Mouse (Mus musculus) myocyte (in vitro differentiated cells): ENCODE data around the gene Spata5. TPM values are rescaled to one million over a fixed set of nuclear protein-coding genes. Genes with fewer than 3 reads are reported as not detected.

Experiments used
- H3K27me3 ChIP-seq: one replicate; pipeline ENCODE4 v1.6.1; 2011; ENCODE audit not compliant: control insufficient read depth, insufficient read depth, insufficient read length
- H3K36me3 ChIP-seq: one replicate; pipeline ENCODE4 v1.6.1; 2011; ENCODE audit not compliant: control insufficient read depth, insufficient read depth
- H3K4me2 ChIP-seq: one replicate; pipeline ENCODE4 v1.6.1; 2011; ENCODE audit warnings: low read depth, control low read depth
- H3K4me3 ChIP-seq: one replicate; pipeline ENCODE4 v1.5.1; 2011; ENCODE audit warnings: mild to moderate bottlenecking, control low read depth, moderate library complexity
- H3K79me2 ChIP-seq: one replicate; pipeline ENCODE4 v1.6.1; 2011; ENCODE audit not compliant: control insufficient read depth, insufficient read depth
- H3ac ChIP-seq: one replicate; pipeline ENCODE4 v1.6.1; 2011; ENCODE audit not compliant: control insufficient read depth, insufficient read length
- CEBPB ChIP-seq: IDR thresholded peaks from 2 replicates; pipeline ENCODE4 v1.6.1; 2011; ENCODE audit warnings: mild to moderate bottlenecking, moderate library complexity; ENCODE audit not compliant: poor library complexity, insufficient read depth, severe bottlenecking
- E2F4 ChIP-seq: IDR thresholded peaks from one replicate; pipeline ENCODE4 v1.6.1; 2011; ENCODE audit warnings: mild to moderate bottlenecking, control low read depth, moderate library complexity; ENCODE audit not compliant: insufficient read depth
- MAX ChIP-seq: IDR thresholded peaks from one replicate; pipeline ENCODE4 v1.6.1; 2011; ENCODE audit warnings: low read depth, mild to moderate bottlenecking, control low read depth
- MYOD1 ChIP-seq, 3 experiments: IDR thresholded peaks; one replicate each; pipeline ENCODE4 v1.6.1; 2011; ENCODE audit warnings: control low read depth in 2 of 3, low read depth in 2 of 3, mild to moderate bottlenecking in 2 of 3, moderate library complexity in 1 of 3; ENCODE audit not compliant: insufficient read length in 2 of 3, control insufficient read depth in 1 of 3
- MYOG ChIP-seq, 3 experiments: IDR thresholded peaks; one replicate each; pipeline ENCODE4 v1.6.1; 2011; ENCODE audit warnings: control low read depth in 2 of 3, low read depth in 2 of 3, mild to moderate bottlenecking in 2 of 3; ENCODE audit not compliant: insufficient read length in 2 of 3, control insufficient read depth in 1 of 3, insufficient read depth in 1 of 3
- POLR2A ChIP-seq: IDR thresholded peaks from one replicate; pipeline ENCODE4 v1.6.1; 2011; ENCODE audit warnings: low read depth, mild to moderate bottlenecking, control low read depth, moderate library complexity; ENCODE audit not compliant: insufficient read length
- POLR2AphosphoS2 ChIP-seq: IDR thresholded peaks from one replicate; pipeline ENCODE4 v1.6.1; 2011; ENCODE audit warnings: low read depth, control low read depth; ENCODE audit not compliant: insufficient read length
- REST ChIP-seq: IDR thresholded peaks from one replicate; pipeline ENCODE4 v1.6.1; 2011; ENCODE audit warnings: mild to moderate bottlenecking, control low read depth, moderate library complexity; ENCODE audit not compliant: insufficient read depth, insufficient read length
- SRF ChIP-seq: IDR thresholded peaks from one replicate; pipeline ENCODE4 v1.6.1; 2011; ENCODE audit warnings: low read depth; ENCODE audit not compliant: control insufficient read depth, insufficient read length
- TCF12 ChIP-seq: IDR thresholded peaks from one replicate; pipeline ENCODE4 v1.6.1; 2011; ENCODE audit warnings: mild to moderate bottlenecking, control low read depth; ENCODE audit not compliant: poor library complexity, insufficient read depth, severe bottlenecking
- TCF3 ChIP-seq: IDR thresholded peaks from one replicate; pipeline ENCODE4 v1.6.1; 2011; ENCODE audit warnings: low read depth, control low read depth; ENCODE audit not compliant: insufficient read length
- USF1 ChIP-seq: IDR thresholded peaks from one replicate; pipeline ENCODE4 v1.6.1; 2011; ENCODE audit warnings: low read depth, mild to moderate bottlenecking, control low read depth, moderate library complexity
- polyA plus RNA-seq: library from polyadenylated mRNA; unstranded; fragments of >200 nt; fragmentation: generic; extraction: Trizol; gene quantifications from one replicate; pipeline ENCODE4 v1.2.1, GENCODE M21; 2012; ENCODE audit warnings: missing spikeins

Spata5 gene
- polyA plus RNA-seq, 1 experiment = 24.2 TPM

DNA sequence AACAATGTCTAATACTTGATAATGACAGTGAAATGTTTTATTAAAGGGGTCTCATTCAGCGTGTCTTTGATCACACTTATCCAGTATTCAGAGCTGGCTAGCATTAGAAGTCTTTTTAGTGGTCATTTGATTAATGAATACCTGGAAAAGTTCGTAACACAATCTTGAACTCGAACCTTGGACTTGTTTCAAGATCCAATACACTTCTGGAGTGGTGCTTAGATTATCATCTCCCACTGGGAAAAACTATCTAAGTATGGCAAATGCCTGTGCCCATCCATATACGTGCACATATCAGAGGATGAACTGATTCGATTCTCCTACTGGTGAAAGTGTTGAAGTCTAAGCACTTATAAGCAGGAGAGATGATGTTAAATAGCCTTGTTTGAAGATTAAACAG, 1.4 kb upstream of the Spata5 start:
- Histone ChIP-seq H3K27me3 (no peaks in the 10 kb centered on the region), H3K4me3 (peak overlapping the region; percentile 79), H3K4me2 (peak overlapping the region; percentile 63), H3K36me3 (peaks cover 4% of the 10 kb centered on the region), H3ac (no peak overlapping the region), H3K79me2 (peaks cover 29% of the 10 kb centered on the region)
- TF ChIP-seq REST (no peak), POLR2AphosphoS2 (no peak), E2F4 (no peak), MYOD1 (IDR thresholded peaks at IDR 0.05; ENCODE audit: control insufficient read depth in 1 of 3, insufficient read length in 2 of 3, low read depth in 2 of 3) (no peak), MAX (no peak), CEBPB (no peak), SRF (no peak), MYOG (IDR thresholded peaks at IDR 0.05; ENCODE audit: control insufficient read depth in 1 of 3, insufficient read depth in 1 of 3, insufficient read length in 2 of 3, low read depth in 2 of 3) (no peak), TCF3 (no peak), POLR2A (no peak), USF1 (no peak), TCF12 (no peak)

DNA sequence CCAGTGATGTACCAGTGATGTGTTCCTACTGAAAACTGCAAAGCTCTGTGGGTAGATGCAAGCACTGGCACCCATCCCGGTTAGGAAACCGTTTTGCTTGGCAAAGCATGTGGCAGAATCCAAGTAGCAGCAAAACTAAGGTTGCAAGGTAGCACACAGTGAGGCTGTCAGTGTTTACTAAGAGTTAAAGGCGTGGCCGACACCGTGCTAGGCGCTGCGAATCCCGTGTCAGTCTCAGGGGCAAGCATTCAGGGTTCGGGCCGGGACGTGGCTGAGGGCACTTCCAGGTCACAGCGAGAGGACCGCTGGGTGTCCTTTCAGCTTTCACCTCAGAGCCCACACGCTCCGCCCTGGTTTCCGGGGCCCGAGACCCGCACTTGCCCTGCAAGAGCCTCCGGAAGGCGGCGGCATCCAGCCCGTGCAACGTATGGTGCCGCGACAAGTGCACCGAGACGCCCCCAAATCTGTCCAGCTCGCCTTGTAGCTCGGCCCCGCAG, 687 bp upstream of the Spata5 start:
- Histone ChIP-seq H3K4me3 (peak overlapping the region; percentile 79), H3K79me2 (peaks cover 36% of the 10 kb centered on the region), H3ac (peak overlapping the region; percentile 99), H3K4me2 (peak overlapping the region; percentile 63), H3K36me3 (peaks cover 8% of the 10 kb centered on the region), H3K27me3 (no peaks in the 10 kb centered on the region)
- TF ChIP-seq REST (no peak), CEBPB (no peak), USF1 (no peak), MAX (no peak), MYOG (IDR thresholded peaks at IDR 0.05; ENCODE audit: control insufficient read depth in 1 of 3, insufficient read depth in 1 of 3, insufficient read length in 2 of 3, low read depth in 2 of 3) (no peak), E2F4 (no peak), SRF (no peak), POLR2A (no peak), MYOD1 (IDR thresholded peaks at IDR 0.05; ENCODE audit: control insufficient read depth in 1 of 3, insufficient read length in 2 of 3, low read depth in 2 of 3) (no peak), TCF12 (no peak), POLR2AphosphoS2 (no peak), TCF3 (no peak)

DNA sequence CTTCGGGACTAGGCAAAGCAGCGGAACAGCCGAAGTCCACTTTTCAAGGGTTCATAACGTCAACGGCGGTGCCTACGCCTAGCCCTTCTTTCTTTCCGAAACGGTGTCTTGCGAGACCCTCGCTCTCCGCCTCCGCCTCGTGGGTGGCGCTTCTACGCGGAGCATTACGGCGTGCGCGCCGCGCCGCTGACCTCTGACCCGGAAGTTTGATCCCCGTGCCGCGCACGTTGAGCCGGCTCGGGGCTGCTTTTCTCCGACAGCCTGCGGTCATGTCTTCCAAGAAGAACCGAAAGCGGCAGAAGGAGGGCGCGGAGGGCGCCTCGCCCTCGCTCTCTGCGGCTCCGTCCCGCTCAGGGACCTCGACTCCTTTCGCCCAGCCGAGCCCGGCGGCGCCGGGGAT, 376 bp downstream of the Spata5 start, which contains the start of gene Nudt6:
Nudt6 (minus strand) TSS at position 140 of the 400 bp plus-strand sequence.
- H3K79me2 ChIP-seq = peaks cover 38% of the 10 kb centered on the region
- peak within 1 kb of the TSS; percentile 74 for H3K4me2 ChIP-seq
- H3K36me3 ChIP-seq = peaks cover 11% of the 10 kb centered on the region
- peak within 1 kb of the TSS; percentile 99 for H3ac ChIP-seq
- peak within 1 kb of the TSS; percentile 79 for H3K4me3 ChIP-seq
- no peak for TF ChIP-seq SRF
- peak; percentile 31 for TF ChIP-seq E2F4
- no peak for TF ChIP-seq REST
- TF ChIP-seq MYOD1 (IDR thresholded peaks at IDR 0.05; ENCODE audit: control insufficient read depth in 1 of 3, insufficient read length in 2 of 3, low read depth in 2 of 3) = no peak
- TF ChIP-seq POLR2AphosphoS2 = peak; percentile 29
- peak; percentile 57 for TF ChIP-seq POLR2A
- no peak for TF ChIP-seq TCF12
- no peak for TF ChIP-seq USF1
- TF ChIP-seq MYOG (IDR thresholded peaks at IDR 0.05; ENCODE audit: control insufficient read depth in 1 of 3, insufficient read depth in 1 of 3, insufficient read length in 2 of 3, low read depth in 2 of 3) = peak in 1 of 3 experiments; percentile 20
- TF ChIP-seq MAX = no peak
- TF ChIP-seq TCF3 = no peak
- no peak for TF ChIP-seq CEBPB
- no peaks in the 10 kb centered on the region for H3K27me3 ChIP-seq

DNA sequence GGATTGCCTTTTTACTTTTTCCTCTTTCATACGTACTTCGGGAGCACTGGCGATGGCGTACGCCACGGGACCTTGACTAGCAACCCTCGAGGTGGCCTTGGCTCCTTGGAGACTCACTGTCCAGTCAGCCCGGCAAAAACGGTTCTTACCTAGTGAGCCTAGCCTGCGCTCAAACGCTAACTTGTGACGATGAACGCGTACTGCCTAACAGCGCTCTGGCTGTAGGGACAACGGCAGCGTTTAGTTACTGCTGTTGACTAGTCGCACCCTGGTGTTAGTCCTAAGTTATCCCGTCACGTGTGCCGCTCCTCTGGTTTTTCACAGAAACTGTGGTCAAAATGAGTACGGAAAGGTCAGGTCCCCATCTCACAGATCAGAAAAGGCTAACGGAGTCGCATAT, 945 bp downstream of the Spata5 start:
- Histone ChIP-seq H3K4me3 (peak overlapping the region; percentile 79), H3ac (peak overlapping the region; percentile 99), H3K36me3 (peaks cover 17% of the 10 kb centered on the region), H3K4me2 (peak overlapping the region; percentile 74), H3K79me2 (peaks cover 42% of the 10 kb centered on the region), H3K27me3 (no peaks in the 10 kb centered on the region)
- TF ChIP-seq REST (no peak), USF1 (peak; percentile 9)

DNA sequence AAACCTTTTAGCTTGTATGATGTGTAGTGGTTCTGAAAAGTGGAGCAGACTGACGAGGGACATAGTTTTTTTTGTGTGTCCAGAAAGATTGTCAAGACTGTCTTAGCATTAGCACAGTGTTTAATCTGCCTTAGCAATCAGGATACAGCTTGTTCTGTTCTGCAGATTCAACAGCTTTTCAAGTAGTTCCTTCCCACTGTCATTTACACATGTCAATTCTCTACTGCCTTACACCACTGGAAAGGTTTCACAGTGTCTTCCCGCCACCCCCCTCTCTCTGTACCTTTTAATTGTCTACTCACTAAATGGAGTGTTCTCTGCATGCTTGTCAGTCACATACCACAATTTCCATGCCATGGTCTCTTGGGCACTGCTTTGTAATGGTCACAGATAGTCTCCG, 1.5 kb downstream of the Spata5 start:
- peak overlapping the region; percentile 99 for H3ac ChIP-seq
- peak overlapping the region; percentile 79 for H3K4me3 ChIP-seq
- no peak for TF ChIP-seq CEBPB
- no peak for TF ChIP-seq TCF12
- TF ChIP-seq REST = no peak
- no peak for TF ChIP-seq POLR2AphosphoS2
- TF ChIP-seq SRF = no peak
- no peak for TF ChIP-seq MYOG (IDR thresholded peaks at IDR 0.05; ENCODE audit: control insufficient read depth in 1 of 3, insufficient read depth in 1 of 3, insufficient read length in 2 of 3, low read depth in 2 of 3)
- no peak for TF ChIP-seq TCF3
- no peak for TF ChIP-seq MYOD1 (IDR thresholded peaks at IDR 0.05; ENCODE audit: control insufficient read depth in 1 of 3, insufficient read length in 2 of 3, low read depth in 2 of 3)
- TF ChIP-seq USF1 = no peak
- no peak for TF ChIP-seq E2F4
- no peak for TF ChIP-seq POLR2A
- TF ChIP-seq MAX = no peak
- peak overlapping the region; percentile 74 for H3K4me2 ChIP-seq
- no peaks in the 10 kb centered on the region for H3K27me3 ChIP-seq
- H3K36me3 ChIP-seq = peaks cover 22% of the 10 kb centered on the region
- H3K79me2 ChIP-seq = peaks cover 44% of the 10 kb centered on the region
